Mouse (Mus musculus) testis, adult 2 months (tissue): Measurements from ENCODE around the gene Rnf150.

Experiments used
- CTCF ChIP-seq: fragments of 200-500 bp; IDR thresholded peaks from 2 replicates; pipeline ENCODE4 v1.5.1; 2012; ENCODE audit warnings: low read depth, mild to moderate bottlenecking, inconsistent platforms, low read length, moderate library complexity; ENCODE audit not compliant: control insufficient read depth, insufficient read depth, insufficient replicate concordance
- POLR2A ChIP-seq: fragments of 200-500 bp; IDR thresholded peaks from 2 replicates; pipeline ENCODE4 v1.6.1; 2012; ENCODE audit warnings: low read depth, mild to moderate bottlenecking, inconsistent platforms, low read length, moderate library complexity; ENCODE audit not compliant: control insufficient read depth

DNA sequence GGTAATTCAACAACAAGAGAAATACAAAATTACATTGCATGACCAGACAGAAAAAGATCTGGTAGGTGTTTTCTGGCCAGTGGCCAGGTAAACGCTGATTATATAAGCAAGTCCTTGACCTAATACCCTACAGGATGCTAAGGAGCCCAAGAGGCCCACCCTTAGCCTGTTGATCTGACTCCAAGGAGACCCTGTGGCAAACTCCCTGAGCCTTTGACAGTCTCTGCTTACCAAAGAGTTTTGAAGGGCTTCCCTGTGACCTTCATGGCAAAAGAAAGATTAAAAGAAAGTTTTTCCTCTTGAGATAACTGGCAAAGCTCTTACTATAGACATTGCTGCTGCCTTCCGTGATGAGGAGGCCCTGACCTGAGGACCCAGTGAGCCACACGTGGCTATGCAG lies 222.4 kb downstream of the Rnf150 start:
- TF ChIP-seq CTCF (no peak), POLR2A (no peak)
